Mouse (Mus musculus) kidney, adult 2 months (tissue): Measurements from ENCODE around the gene Dph6.

Experiments used
- CTCF ChIP-seq: fragments of 200-500 bp; conservative IDR thresholded peaks from 2 replicates; pipeline ENCODE4 v1.5.1; 2011; ENCODE audit warnings: low read depth, mild to moderate bottlenecking, control low read depth, low read length, moderate library complexity, mixed read lengths; ENCODE audit not compliant: insufficient read depth, insufficient read length
- POLR2A ChIP-seq: fragments of 200-500 bp; IDR thresholded peaks from one replicate; pipeline ENCODE4 v1.6.1; 2011; ENCODE audit warnings: low read depth, low read length, control low read depth

GRCm38 (mm10) chr2:114654365-114655239 is at the start of gene Dph6:
- no peak for TF ChIP-seq CTCF
- TF ChIP-seq POLR2A, result peak; percentile 72
